Mouse (Mus musculus): ENCODE data around the gene Bmp5. TPM values are rescaled to one million over a fixed set of nuclear protein-coding genes. Genes with fewer than 3 reads are reported as not detected.

The Bmp5 gene
- total RNA-seq, 4 experiments from 2014 or later = 1.2 to 1.7 (median 1.3) TPM

Small RNA genes within 50 kb of the gene (microRNA-seq; reads per million reads assigned to microRNA genes)
- 0 reads per million in 2 experiments for gene Gm44355

Other genes starting within 250 kb of the Bmp5 start
- gene Tmod3, start 215.7 kb upstream of the Bmp5 start, total RNA-seq (2022) = 10 to 100 TPM; 43.9 to 54.9 (median 50.5) TPM
- gene Tmod2, start 164.0 kb upstream of the Bmp5 start, total RNA-seq (2022) = 100 to 1,000 TPM; 327 to 364 (median 350) TPM
- gene Lysmd2, start 149.6 kb upstream of the Bmp5 start, total RNA-seq (2022) = 10 to 100 TPM; 50.8 to 57.7 (median 55.5) TPM
- gene Scg3, start 91.3 kb upstream of the Bmp5 start, total RNA-seq (2022) = 100 to 1,000 TPM; 280 to 302 (median 285) TPM
- gene Hmgcll1, start 239.5 kb downstream of the Bmp5 start, total RNA-seq (2022) = 10 to 100 TPM; 15.5 to 22.3 (median 19.0) TPM

All from left cerebral cortex, adult 8-10 months (tissue).